Mouse (Mus musculus): ENCODE measurements around the gene Slc3a1. TPM values are rescaled to one million over a fixed set of nuclear protein-coding genes. Genes with fewer than 3 reads are reported as not detected.

Slc3a1 gene
- polyA plus RNA-seq, 1 experiment from 2014 or later = 0.37 TPM

DNA sequence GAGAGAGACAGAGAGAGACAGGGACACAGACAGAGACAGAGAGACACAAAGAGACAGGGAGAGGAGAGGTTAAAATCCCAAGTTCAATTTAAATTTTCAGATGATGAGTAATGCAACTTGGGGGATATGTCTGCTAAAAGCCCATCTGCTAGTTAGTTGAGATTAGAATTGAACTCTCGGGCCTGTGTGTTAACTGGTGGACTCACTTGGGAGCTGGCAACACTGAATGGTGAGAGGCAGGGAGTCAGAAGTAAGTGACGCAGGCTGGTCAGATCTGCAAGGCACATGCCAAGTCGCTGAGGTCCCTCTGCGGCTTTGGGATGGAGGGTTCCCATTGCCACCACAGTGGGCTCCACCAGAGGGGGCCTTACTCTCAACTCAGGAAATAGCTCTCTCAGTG, 10.1 kb downstream of the Slc3a1 start:
- Histone ChIP-seq H3K9ac (no peak overlapping the region), H3K27ac (no peak overlapping the region), H3K9me3 (no peaks in the 10 kb centered on the region), H3K4me1 (no peaks in the 10 kb centered on the region), H3K4me2 (no peak overlapping the region), H3K4me3 (no peak overlapping the region), H3K27me3 (no peaks in the 10 kb centered on the region), H3K36me3 (no peaks in the 10 kb centered on the region)
- no peak for ATAC-seq (ENCODE audit: insufficient number of reproducible peaks, insufficient read depth, low FRiP score, low TSS enrichment, low read depth)
- 76% methylated on average over 4 of the region's 4 CpGs for WGBS

DNA sequence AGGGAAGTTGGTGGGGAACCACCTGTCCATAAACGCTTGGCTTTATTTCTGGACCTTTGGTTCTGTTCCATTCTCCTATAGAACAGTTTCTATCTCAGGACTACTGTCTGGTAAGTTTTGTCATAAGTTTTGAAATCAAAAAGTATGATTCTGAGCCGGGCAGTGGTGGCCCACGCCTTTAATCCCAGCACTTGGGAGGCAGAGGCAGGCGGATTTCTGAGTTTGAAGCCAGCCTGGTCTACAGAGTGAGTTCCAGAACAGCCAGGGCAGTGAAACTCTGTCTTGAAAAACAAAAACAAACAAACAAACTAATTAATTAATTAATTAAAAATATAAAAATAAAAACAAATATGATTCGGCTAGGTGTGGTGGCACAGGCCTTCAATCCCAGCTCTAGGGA, 10.6 kb downstream of the Slc3a1 start:
- Histone ChIP-seq H3K36me3 (no peaks in the 10 kb centered on the region), H3K27ac (no peak overlapping the region), H3K9me3 (no peaks in the 10 kb centered on the region), H3K4me3 (no peak overlapping the region), H3K27me3 (no peaks in the 10 kb centered on the region), H3K4me2 (no peak overlapping the region), H3K9ac (no peak overlapping the region), H3K4me1 (no peaks in the 10 kb centered on the region)
- no peak for ATAC-seq (ENCODE audit: insufficient number of reproducible peaks, insufficient read depth, low FRiP score, low TSS enrichment, low read depth)
- WGBS = 92% methylated on average over 5 of the region's 5 CpGs

DNA sequence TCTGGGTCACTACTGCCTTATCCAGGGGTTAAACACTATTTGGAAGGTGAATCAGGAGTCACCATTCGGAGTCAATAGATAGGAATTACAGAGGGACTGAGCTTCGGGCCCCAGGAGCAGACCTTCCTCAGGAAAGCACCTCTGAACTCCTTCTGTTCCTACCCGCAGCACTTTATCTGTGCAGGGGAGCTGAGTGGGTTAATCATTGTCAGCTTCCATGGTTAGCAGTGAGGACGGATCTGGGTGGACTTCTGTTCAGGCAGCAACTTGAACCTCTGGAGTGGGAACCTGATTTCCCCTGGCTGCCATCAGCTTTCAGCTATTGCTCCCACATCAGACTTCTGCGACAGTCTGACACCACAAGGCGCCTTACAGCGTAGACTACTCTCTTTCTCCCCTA, 12.7 kb downstream of the Slc3a1 start:
- no peak overlapping the region for H3K27ac ChIP-seq
- H3K9ac ChIP-seq = no peak overlapping the region
- H3K9me3 ChIP-seq = no peaks in the 10 kb centered on the region
- H3K36me3 ChIP-seq = no peaks in the 10 kb centered on the region
- WGBS = 78% methylated on average over 7 of the region's 7 CpGs
- no peak overlapping the region for H3K4me2 ChIP-seq
- H3K4me3 ChIP-seq = no peak overlapping the region
- no peaks in the 10 kb centered on the region for H3K4me1 ChIP-seq
- H3K27me3 ChIP-seq = no peaks in the 10 kb centered on the region
- ATAC-seq (ENCODE audit: insufficient number of reproducible peaks, insufficient read depth, low FRiP score, low TSS enrichment, low read depth) = no peak

DNA sequence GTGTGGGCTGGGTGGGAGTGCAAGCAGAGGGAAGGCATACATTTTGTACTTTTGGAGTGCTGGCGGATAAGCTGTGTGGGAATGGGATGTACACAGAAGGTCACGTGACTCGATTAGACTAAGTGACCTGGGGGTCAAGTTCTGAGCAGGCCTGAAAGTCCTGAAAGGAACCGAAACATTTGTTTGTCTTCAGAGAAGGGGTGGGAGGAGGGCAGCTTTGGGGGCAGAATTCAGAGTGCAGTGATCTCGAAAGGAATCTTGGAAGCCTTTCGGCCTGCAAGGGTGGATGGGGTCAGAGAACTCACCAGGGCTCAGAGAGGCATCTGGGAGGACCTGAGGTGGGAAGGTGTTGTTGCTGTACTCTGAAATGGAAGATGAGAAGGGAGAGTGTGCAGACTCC, 14.2 kb downstream of the Slc3a1 start:
- no peaks in the 10 kb centered on the region for H3K9me3 ChIP-seq
- no peaks in the 10 kb centered on the region for H3K27me3 ChIP-seq
- H3K27ac ChIP-seq = no peak overlapping the region
- 77% methylated on average over 6 of the region's 6 CpGs for WGBS
- H3K4me2 ChIP-seq = no peak overlapping the region
- H3K9ac ChIP-seq = no peak overlapping the region
- H3K4me3 ChIP-seq = no peak overlapping the region
- no peaks in the 10 kb centered on the region for H3K4me1 ChIP-seq
- no peak for ATAC-seq (ENCODE audit: insufficient number of reproducible peaks, insufficient read depth, low FRiP score, low TSS enrichment, low read depth)
- H3K36me3 ChIP-seq = no peaks in the 10 kb centered on the region

DNA sequence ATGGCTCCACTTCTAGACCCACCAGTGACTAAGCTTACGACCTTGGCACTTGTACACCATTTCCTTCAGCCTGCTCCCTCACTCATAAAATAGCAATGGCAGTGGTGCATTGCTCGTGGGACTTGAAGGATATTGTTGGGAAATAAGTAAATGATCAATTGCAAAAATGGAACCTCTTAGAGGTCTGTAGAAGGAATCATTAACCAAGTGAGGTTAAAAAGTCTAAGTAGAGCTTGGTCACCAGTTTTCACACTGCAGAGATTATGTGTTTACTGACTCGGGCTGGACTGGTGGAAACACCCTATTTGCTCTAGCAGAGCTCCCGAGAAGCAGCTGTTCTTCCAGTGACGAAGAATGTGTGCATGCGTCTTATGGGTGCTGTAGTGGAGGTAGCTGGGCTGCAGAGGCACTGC, 15.2 kb downstream of the Slc3a1 start:
- no peaks in the 10 kb centered on the region for H3K4me1 ChIP-seq
- ATAC-seq (ENCODE audit: insufficient number of reproducible peaks, insufficient read depth, low FRiP score, low TSS enrichment, low read depth) = no peak
- H3K9me3 ChIP-seq = no peaks in the 10 kb centered on the region
- no peak overlapping the region for H3K4me3 ChIP-seq
- no peaks in the 10 kb centered on the region for H3K36me3 ChIP-seq
- H3K27ac ChIP-seq = no peak overlapping the region
- H3K9ac ChIP-seq = no peak overlapping the region
- 80% methylated on average over 6 of the region's 6 CpGs for WGBS
- no peaks in the 10 kb centered on the region for H3K27me3 ChIP-seq
- no peak overlapping the region for H3K4me2 ChIP-seq

DNA sequence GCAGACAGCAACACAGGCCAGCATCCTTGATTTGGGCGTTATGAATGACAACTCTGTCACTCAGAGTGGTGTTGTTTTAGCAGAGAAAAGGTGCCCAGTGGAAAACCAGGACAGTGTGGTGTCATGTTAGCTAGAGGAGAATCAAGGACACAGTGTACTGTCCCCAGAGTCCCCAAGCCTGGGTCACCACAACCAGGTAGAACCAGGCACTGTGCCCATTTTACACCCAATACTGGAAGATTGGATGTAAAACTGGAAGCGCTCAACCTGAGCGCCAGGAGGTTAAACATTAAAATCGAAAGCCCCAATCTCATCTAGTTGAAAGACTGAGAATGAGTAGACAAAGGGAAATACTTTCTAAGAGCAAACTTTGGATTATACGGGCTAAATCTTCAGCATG, 16.3 kb downstream of the Slc3a1 start:
- H3K9me3 ChIP-seq = no peaks in the 10 kb centered on the region
- H3K9ac ChIP-seq = no peak overlapping the region
- WGBS = 89% methylated on average over 5 of the region's 5 CpGs
- no peak overlapping the region for H3K4me2 ChIP-seq
- ATAC-seq (ENCODE audit: insufficient number of reproducible peaks, insufficient read depth, low FRiP score, low TSS enrichment, low read depth) = no peak
- no peaks in the 10 kb centered on the region for H3K27me3 ChIP-seq
- H3K4me1 ChIP-seq = no peaks in the 10 kb centered on the region
- H3K36me3 ChIP-seq = no peaks in the 10 kb centered on the region
- H3K4me3 ChIP-seq = no peak overlapping the region
- H3K27ac ChIP-seq = no peak overlapping the region

DNA sequence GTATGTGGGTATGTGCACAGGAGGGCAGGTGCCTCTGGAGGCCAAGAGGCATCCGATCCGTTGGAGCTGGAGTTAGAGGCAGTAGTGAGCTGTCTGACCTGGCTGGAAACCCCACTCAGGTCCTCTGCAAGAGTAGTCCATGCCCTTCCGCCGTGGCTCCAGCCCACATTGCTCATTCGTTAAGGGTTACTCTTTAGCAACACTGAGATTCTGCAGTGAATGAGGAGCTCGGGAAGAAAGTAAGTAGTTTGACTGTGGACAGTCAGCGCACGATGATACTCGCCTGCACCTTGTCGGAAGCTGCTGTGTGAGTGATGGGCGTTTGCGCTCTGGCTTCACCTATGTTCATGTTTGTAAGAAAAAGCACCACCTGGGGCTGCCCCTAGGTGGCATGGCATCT, 17.0 kb downstream of the Slc3a1 start:
- Histone ChIP-seq H3K9ac (no peak overlapping the region), H3K27me3 (no peaks in the 10 kb centered on the region), H3K9me3 (no peaks in the 10 kb centered on the region), H3K4me1 (no peaks in the 10 kb centered on the region), H3K4me2 (no peak overlapping the region), H3K4me3 (no peak overlapping the region), H3K27ac (no peak overlapping the region), H3K36me3 (no peaks in the 10 kb centered on the region)
- WGBS = 88% methylated on average over 12 of the region's 12 CpGs
- no peak for ATAC-seq (ENCODE audit: insufficient number of reproducible peaks, insufficient read depth, low FRiP score, low TSS enrichment, low read depth)

- Histone ChIP-seq H3K9ac (no peak overlapping the region), H3K27me3 (no peaks in the 10 kb centered on the region), H3K27ac (no peak overlapping the region), H3K9me3 (no peaks in the 10 kb centered on the region), H3K4me2 (no peak overlapping the region), H3K36me3 (no peaks in the 10 kb centered on the region), H3K4me1 (no peaks in the 10 kb centered on the region), H3K4me3 (no peak overlapping the region)
- WGBS = 91% methylated on average over 5 of the region's 5 CpGs
- no peak for ATAC-seq (ENCODE audit: insufficient number of reproducible peaks, insufficient read depth, low FRiP score, low TSS enrichment, low read depth)
Observed at GRCm38 (mm10) chr17:85048379-85048778, 20.2 kb downstream of the Slc3a1 start.

- H3K4me2 ChIP-seq = no peak overlapping the region
- H3K27me3 ChIP-seq = no peaks in the 10 kb centered on the region
- no peak overlapping the region for H3K9ac ChIP-seq
- H3K36me3 ChIP-seq = peaks cover 10% of the 10 kb centered on the region
- no peak overlapping the region for H3K27ac ChIP-seq
- no peaks in the 10 kb centered on the region for H3K9me3 ChIP-seq
- 85% methylated on average over 7 of the region's 7 CpGs for WGBS
- no peak overlapping the region for H3K4me3 ChIP-seq
- no peak for ATAC-seq (ENCODE audit: insufficient number of reproducible peaks, insufficient read depth, low FRiP score, low TSS enrichment, low read depth)
- no peaks in the 10 kb centered on the region for H3K4me1 ChIP-seq
Observed at GRCm38 (mm10) chr17:85058276-85058675, 30.1 kb downstream of the Slc3a1 start.

DNA sequence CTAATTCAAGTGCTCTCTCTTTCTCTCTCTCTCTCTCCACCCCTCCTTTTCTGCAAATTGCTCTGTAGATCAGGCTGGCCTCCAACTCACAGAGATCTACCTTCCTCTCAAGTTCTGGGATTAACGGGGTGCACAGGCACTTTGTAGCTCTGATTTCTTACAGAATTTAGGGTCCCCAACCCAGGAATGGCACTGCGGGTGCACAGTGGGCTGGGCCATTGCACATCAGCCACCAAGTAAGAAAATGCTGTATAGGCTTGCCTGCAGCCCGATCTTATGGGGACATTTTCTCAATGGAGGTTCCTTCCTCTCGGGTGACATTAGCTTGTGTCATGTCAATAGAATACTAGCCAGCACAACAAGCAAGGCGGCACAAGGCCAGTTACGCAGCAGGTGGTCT, 31.0 kb downstream of the Slc3a1 start:
- no peak overlapping the region for H3K4me3 ChIP-seq
- WGBS = 93% methylated on average over 6 of the region's 6 CpGs
- H3K4me1 ChIP-seq = no peaks in the 10 kb centered on the region
- H3K27me3 ChIP-seq = no peaks in the 10 kb centered on the region
- no peak overlapping the region for H3K27ac ChIP-seq
- no peak for ATAC-seq (ENCODE audit: insufficient number of reproducible peaks, insufficient read depth, low FRiP score, low TSS enrichment, low read depth)
- H3K36me3 ChIP-seq = peaks cover 17% of the 10 kb centered on the region
- H3K4me2 ChIP-seq = no peak overlapping the region
- H3K9me3 ChIP-seq = no peaks in the 10 kb centered on the region
- H3K9ac ChIP-seq = no peak overlapping the region

GRCm38 (mm10) chr17:85063560-85063959, 35.4 kb downstream of the Slc3a1 start:
- ATAC-seq (ENCODE audit: insufficient number of reproducible peaks, insufficient read depth, low FRiP score, low TSS enrichment, low read depth) = no peak
- H3K36me3 ChIP-seq = peaks cover 54% of the 10 kb centered on the region
- H3K4me2 ChIP-seq = no peak overlapping the region
- H3K9ac ChIP-seq = no peak overlapping the region
- no peaks in the 10 kb centered on the region for H3K9me3 ChIP-seq
- H3K4me1 ChIP-seq = no peaks in the 10 kb centered on the region
- H3K27me3 ChIP-seq = no peaks in the 10 kb centered on the region
- 86% methylated on average over 7 of the region's 7 CpGs for whole genome bisulfite sequencing
- no peak overlapping the region for H3K4me3 ChIP-seq
- H3K27ac ChIP-seq = no peak overlapping the region

DNA sequence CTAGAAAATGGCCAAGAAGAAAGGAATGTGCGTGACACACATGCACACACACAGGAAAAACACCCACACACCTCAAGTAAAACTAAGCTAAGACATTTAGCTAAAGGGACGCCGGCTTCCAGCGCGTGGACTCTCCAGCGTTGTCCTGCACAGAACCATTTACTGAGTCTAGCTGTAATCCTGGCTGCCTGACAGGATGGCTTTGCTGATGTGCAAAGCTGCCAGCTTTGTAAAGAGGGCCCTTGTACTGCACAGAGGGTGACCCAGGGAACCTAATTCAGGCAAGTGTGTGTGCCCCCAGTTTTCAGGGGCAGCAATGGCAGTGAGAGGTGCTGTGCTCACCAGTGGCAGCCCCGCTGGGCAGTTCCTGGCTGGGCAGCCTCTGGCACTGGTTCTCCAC, 39.2 kb downstream of the Slc3a1 start:
- H3K9ac ChIP-seq = no peak overlapping the region
- no peaks in the 10 kb centered on the region for H3K27me3 ChIP-seq
- WGBS = 93% methylated on average over 7 of the region's 7 CpGs
- no peak overlapping the region for H3K4me2 ChIP-seq
- H3K36me3 ChIP-seq = peaks cover 84% of the 10 kb centered on the region
- ATAC-seq (ENCODE audit: insufficient number of reproducible peaks, insufficient read depth, low FRiP score, low TSS enrichment, low read depth) = no peak
- H3K4me1 ChIP-seq = peaks cover under 1% of the 10 kb centered on the region
- H3K4me3 ChIP-seq = no peak overlapping the region
- no peaks in the 10 kb centered on the region for H3K9me3 ChIP-seq
- H3K27ac ChIP-seq = no peak overlapping the region

DNA sequence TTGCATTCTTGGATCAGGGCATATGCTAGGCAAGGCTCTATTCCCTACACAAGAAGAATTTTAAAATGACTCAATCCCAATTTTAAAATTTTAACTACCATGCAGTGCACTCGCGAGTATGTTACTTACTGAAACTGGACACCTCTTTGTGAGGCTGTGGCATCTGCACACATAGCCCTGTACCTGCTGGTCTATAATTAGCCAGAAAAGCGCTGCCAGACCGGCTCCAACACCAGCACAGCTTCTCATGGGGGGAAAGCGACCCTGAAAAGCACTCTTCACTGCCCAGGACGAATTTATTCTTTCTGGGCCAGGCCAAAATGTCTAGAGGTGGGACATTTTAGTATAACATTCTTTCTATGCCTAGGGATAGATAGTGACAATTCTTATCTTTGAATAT, 42.5 kb downstream of the Slc3a1 start:
- Histone ChIP-seq H3K9me3 (no peaks in the 10 kb centered on the region), H3K4me1 (peaks cover 10% of the 10 kb centered on the region), H3K9ac (no peak overlapping the region), H3K36me3 (peaks cover 62% of the 10 kb centered on the region), H3K4me2 (no peak overlapping the region), H3K4me3 (no peak overlapping the region), H3K27me3 (no peaks in the 10 kb centered on the region), H3K27ac (no peak overlapping the region)
- no peak for ATAC-seq (ENCODE audit: insufficient number of reproducible peaks, insufficient read depth, low FRiP score, low TSS enrichment, low read depth)
- 56% methylated on average over 6 of the region's 6 CpGs for WGBS

Measured in embryonic facial prominence, embryonic 13.5 days (tissue).